Mouse (Mus musculus) liver, embryonic 15.5 days (tissue): Measurements from ENCODE around the gene Reps1. TPM values are rescaled to one million over a fixed set of nuclear protein-coding genes. Genes with fewer than 3 reads are reported as not detected.

ENCODE experiments used
- ATAC-seq: fragments of 200-750 bp; cut with Nextera tagmentation; 2 replicates; pipeline ENCODE4 v1.8.0; 2017; ENCODE audit warnings: moderate number of reproducible peaks, mild to moderate bottlenecking, moderate library complexity; ENCODE audit not compliant: insufficient read depth
- H3K27ac ChIP-seq: fragments of 300-500 bp; sonication (generic); replicated peaks from 2 replicates; pipeline ENCODE4 v1.5.1; 2015; ENCODE audit warnings: mild to moderate bottlenecking, inconsistent platforms
- H3K27me3 ChIP-seq: fragments of 300-500 bp; sonication (generic); 2 replicates; pipeline ENCODE4 v1.6.1; 2015; ENCODE audit warnings: mild to moderate bottlenecking, inconsistent platforms
- H3K36me3 ChIP-seq: fragments of 300-500 bp; sonication (generic); replicated peaks from 2 replicates; pipeline ENCODE4 v1.6.1; 2015; ENCODE audit warnings: moderate library complexity, mild to moderate bottlenecking, inconsistent platforms
- H3K4me1 ChIP-seq: fragments of 300-500 bp; sonication (generic); replicated peaks from 2 replicates; pipeline ENCODE4 v1.6.1; 2015; ENCODE audit warnings: inconsistent platforms
- H3K4me2 ChIP-seq: fragments of 300-500 bp; sonication (generic); 2 replicates; pipeline ENCODE4 v1.6.1; 2015; ENCODE audit warnings: moderate library complexity, mild to moderate bottlenecking, inconsistent platforms
- H3K4me3 ChIP-seq: fragments of 300-500 bp; sonication (generic); replicated peaks from 2 replicates; pipeline ENCODE4 v1.5.1; 2015; ENCODE audit warnings: mild to moderate bottlenecking, inconsistent platforms
- H3K9ac ChIP-seq: fragments of 300-500 bp; sonication (generic); 2 replicates; pipeline ENCODE4 v1.6.1; 2015; ENCODE audit warnings: moderate library complexity, mild to moderate bottlenecking, inconsistent platforms
- H3K9me3 ChIP-seq: fragments of 300-500 bp; sonication (generic); replicated peaks from 2 replicates; pipeline ENCODE4 v1.6.1; 2016; ENCODE audit warnings: inconsistent platforms
- WGBS: fragments of 180-500 bp; shearing (Covaris S2); methylation state at CpG from one replicate; pipeline ENCODE4 v1.1.7; 2015; ENCODE audit warnings: mixed read lengths; ENCODE audit not compliant: insufficient replicate concordance; 5-methylcytosine and 5-hydroxymethylcytosine counted together
- polyA plus RNA-seq: library from polyadenylated mRNA; unstranded; fragments of >200 nt; fragmentation: Nextera tagmentation; extraction: Ambion mirVana; gene quantifications from 2 replicates; pipeline ENCODE4 v1.2.1, GENCODE M21; 2015

Reps1 gene
- polyA plus RNA-seq, 1 experiment from 2014 or later: 4.7 TPM

DNA sequence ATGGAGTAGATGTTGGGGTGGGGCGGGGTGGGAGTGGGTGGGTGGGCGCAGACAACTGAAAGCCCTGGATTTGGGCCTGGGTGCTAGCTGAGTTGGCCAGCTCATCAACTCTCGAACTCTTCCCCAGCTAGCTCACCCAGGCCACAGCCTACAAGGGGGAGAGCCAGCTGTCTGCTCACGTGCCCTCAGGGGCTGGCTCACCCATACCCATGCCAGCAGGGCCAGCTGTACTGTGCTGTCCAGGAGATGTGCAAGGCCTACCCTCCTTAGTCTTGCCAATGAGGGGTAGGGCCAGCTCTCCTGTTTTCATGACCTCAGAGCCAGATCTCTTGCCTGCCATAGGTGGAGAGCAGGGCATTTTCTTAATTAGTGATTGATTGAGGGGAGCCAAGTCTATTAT lies 21.3 kb upstream of the Reps1 start:
- Histone ChIP-seq H3K9me3 (no peaks in the 10 kb centered on the region), H3K9ac (no peak overlapping the region), H3K36me3 (no peaks in the 10 kb centered on the region), H3K27me3 (no peaks in the 10 kb centered on the region), H3K4me1 (0 out of 2 replicates have a peak, but pooled peaks cover 3% of the 10 kb centered on the region), H3K4me2 (no peak overlapping the region), H3K27ac (no peak overlapping the region), H3K4me3 (no peak overlapping the region)
- WGBS: 71% methylated on average over 4 of the region's 4 CpGs
- no peak for ATAC-seq

DNA sequence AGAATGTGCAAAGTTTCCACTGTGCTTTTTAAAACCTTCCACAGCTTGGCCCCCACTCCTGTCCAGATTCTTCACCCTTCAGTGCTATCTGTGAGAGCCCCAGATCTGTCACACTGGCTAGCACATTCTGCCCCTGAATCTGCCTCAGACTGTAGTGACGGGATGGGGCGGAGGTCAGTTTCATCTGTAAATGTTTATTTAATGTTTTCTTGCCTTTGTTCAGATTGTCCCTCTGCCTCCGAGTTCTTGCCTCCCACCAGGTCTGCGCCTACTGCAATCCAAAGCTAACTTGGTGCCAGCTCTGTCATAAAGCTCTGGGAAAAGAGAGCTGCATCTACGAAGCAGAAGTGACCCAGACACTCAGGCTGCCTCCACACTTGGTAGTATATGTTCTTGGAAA lies 18.8 kb upstream of the Reps1 start:
- H3K27me3 ChIP-seq: no peaks in the 10 kb centered on the region

DNA sequence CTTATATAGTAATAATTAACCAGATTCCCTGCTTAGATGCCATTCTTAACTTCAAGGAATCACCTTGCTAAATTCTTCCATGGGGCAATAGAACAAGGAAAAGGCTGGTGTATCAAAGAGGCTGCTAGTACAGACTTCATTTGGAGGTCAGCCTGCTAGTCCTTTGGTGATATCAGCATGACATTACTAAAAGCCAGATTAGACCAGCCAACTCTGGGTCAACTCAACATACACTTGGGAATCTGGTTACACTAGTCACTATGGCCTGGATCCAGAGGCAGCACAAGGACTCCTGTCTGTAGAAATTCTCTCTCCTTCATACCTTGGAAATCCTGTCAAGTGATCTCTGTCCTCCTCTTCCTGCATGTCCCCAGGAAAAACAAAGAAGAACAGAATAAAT lies 9.3 kb upstream of the Reps1 start:
- Histone ChIP-seq H3K4me2 (no peak overlapping the region), H3K4me3 (no peak overlapping the region), H3K27me3 (no peaks in the 10 kb centered on the region), H3K4me1 (no peaks in the 10 kb centered on the region), H3K36me3 (no peaks in the 10 kb centered on the region), H3K9me3 (no peaks in the 10 kb centered on the region), H3K27ac (no peak overlapping the region), H3K9ac (no peak overlapping the region)
- no peak for ATAC-seq

More for the DNA sequence above, 18.8 kb upstream of the Reps1 start:
- WGBS: 49% methylated on average over 5 of the region's 5 CpGs
- Histone ChIP-seq H3K4me2 (no peak overlapping the region), H3K4me3 (no peak overlapping the region), H3K27ac (no peak overlapping the region), H3K9ac (no peak overlapping the region), H3K4me1 (0 out of 2 replicates have a peak, but pooled peaks cover 3% of the 10 kb centered on the region), H3K9me3 (no peaks in the 10 kb centered on the region), H3K36me3 (no peaks in the 10 kb centered on the region)
- no peak for ATAC-seq

DNA sequence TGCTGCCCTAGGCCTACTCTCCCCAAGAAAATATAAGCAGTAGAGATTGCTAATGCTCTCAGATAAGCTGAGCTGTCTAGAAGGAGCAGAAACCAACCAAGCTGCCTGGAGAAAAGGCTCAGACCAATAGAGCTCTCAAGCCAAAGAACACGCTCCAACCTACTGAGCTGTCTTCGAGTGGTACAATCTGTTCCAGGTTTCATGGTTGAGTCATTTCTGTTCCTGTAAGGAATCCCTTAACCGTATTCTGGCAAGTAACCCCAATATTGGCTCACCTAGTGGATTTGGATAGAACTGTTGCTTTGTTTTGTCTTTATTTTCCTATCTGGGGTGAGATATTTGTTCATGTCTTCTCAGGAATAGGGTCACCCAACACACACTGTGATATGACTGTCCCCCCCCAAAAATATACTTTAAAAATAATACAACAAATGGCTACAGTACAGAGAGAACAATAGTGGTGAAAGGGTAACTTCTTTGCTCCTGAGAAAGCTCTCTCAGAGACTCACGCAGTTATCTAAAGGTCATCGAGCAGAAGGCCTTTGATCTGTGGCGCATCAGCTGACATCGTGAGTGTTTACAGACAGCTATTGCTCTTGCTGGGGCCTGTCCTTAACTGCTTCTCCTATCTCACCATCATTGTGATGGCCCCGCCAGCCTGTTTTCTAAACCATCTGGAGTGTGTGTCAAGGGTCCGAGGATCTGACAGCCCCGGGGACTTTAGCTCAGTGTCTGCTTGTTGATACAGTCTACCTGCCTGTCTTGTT lies 8.1 kb upstream of the Reps1 start:
- no peak overlapping the region for H3K4me2 ChIP-seq
- no peak overlapping the region for H3K9ac ChIP-seq
- ATAC-seq: no peak
- no peak overlapping the region for H3K27ac ChIP-seq
- no peaks in the 10 kb centered on the region for H3K9me3 ChIP-seq
- WGBS: 51% methylated on average over 10 of the region's 10 CpGs
- H3K4me1 ChIP-seq: no peaks in the 10 kb centered on the region
- no peaks in the 10 kb centered on the region for H3K27me3 ChIP-seq
- H3K36me3 ChIP-seq: no peaks in the 10 kb centered on the region
- no peak overlapping the region for H3K4me3 ChIP-seq

DNA sequence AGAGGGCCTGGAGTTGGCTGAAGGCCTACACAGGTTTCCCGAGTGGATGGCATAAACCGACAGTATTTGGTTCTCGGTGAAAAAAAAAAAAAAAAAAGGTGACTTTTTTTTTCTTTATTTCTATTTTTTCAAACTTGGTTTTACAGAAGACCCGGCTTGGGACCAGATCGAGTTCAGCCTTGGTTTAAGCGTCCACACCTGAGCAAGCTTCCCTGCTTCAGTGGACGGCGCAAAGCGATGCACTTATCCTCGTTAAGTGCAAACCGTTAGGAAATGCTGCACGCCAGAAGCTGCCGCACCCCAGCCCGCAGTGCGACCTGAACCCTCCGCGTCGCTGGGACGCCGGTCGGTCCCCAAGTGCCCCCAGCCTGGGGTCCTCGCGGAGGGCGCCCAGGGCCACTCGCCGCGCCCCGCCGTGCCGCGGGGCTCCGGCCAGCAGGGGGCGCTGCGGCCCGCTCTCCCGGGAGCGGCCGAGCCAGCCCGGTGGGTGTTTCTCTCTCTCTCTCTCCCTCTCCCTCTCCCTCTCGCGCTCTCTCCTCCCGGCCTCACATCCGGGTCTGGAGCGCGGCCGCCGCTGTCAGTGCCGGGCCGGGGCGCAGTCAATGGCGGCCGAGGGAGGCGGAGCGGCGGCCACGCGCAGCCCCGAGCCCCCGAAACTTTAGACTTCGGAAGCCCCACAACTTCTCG lies 509 bp upstream of the Reps1 start:
- ATAC-seq: peak; percentile 95
- no peaks in the 10 kb centered on the region for H3K9me3 ChIP-seq
- peak overlapping the region; percentile 78 for H3K27ac ChIP-seq
- peak overlapping the region; percentile 83 for H3K9ac ChIP-seq
- H3K36me3 ChIP-seq: no peaks in the 10 kb centered on the region
- H3K4me3 ChIP-seq: peak overlapping the region; percentile 85
- peak overlapping the region; percentile 95 for H3K4me2 ChIP-seq
- no peaks in the 10 kb centered on the region for H3K27me3 ChIP-seq
- 3% methylated on average over 60 of the region's 61 CpGs for WGBS
- H3K4me1 ChIP-seq: peaks cover 31% of the 10 kb centered on the region

DNA sequence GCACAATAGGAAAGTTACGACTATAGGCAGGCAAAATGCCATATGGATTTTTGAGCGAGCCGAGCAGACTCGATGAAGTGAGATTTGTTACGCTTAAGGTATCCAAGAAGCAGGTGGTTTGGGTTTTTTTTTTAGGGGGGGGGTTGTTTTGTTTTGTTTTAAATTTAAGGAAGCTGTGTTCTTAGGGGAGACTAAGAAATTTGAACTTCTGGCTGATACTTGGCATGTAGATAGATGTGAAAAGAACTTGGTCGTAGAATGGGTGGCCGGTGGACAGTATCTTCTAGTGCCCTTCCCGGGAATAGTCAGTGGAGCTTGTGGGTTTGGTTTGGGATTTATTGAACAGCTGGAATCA lies 707 bp downstream of the Reps1 start:
- Histone ChIP-seq H3K4me3 (peak overlapping the region; percentile 85), H3K9me3 (no peaks in the 10 kb centered on the region), H3K27ac (no peak overlapping the region), H3K4me2 (peak overlapping the region; percentile 95), H3K9ac (peak overlapping the region; percentile 83), H3K4me1 (peaks cover 31% of the 10 kb centered on the region), H3K27me3 (no peaks in the 10 kb centered on the region), H3K36me3 (no peaks in the 10 kb centered on the region)
- 1% methylated on average over 8 of the region's 8 CpGs for WGBS
- ATAC-seq: no peak

DNA sequence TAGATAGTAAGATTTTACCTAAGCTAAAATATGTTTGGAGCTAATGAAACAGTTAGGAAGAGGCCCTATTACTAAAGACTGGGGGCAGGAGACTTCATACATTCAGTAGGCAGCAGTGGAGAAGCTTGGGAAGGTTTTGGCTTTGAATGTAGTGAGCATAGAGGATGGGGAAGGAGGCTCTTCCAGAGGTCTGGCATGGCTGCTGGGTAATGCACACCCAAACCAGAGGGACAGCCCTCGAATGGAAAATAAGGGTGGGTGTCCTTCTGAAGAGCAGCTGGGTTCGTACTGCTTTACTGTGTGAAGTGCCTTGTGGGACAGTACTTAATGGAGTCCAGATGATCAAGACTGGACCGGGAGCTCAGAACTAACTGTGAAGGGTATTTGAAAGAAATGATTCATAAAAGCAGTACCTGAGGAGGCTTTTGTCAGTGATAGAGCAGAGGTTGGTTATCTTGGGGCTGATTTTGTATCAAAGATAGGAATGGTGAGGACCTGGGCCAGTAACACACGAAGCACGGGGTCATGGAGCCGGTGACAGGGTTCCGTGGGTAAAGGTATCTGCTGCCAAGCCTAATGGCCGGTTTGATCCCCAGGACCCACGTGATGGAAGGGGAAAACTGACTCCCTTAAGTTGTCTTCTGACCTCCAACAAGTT lies 3.1 kb downstream of the Reps1 start:
- H3K4me1 ChIP-seq: peaks cover 31% of the 10 kb centered on the region
- H3K4me3 ChIP-seq: no peak overlapping the region
- H3K27me3 ChIP-seq: no peaks in the 10 kb centered on the region
- no peaks in the 10 kb centered on the region for H3K9me3 ChIP-seq
- no peak overlapping the region for H3K9ac ChIP-seq
- H3K27ac ChIP-seq: no peak overlapping the region
- no peaks in the 10 kb centered on the region for H3K36me3 ChIP-seq
- 73% methylated on average over 9 of the region's 9 CpGs for WGBS
- no peak overlapping the region for H3K4me2 ChIP-seq
- ATAC-seq: no peak

DNA sequence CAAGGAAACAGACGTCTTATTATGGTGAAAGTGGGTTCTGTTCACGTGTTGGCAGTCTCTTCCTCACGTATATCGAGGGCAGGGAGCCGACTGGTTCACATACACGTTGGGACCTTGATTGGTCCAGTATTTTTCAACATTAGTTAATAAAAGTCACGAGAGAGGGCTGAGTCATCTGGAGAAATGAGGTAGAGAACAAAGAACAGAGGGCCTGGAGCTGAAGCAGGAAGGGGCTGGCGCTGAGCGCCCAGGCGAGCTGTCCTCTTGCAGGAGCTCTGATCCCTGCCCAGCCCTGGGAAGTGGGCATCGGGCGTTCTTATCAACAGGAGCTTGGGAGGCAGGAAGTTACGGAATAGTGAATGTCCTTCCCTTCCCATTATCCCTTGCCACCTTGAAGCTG lies 4.1 kb downstream of the Reps1 start:
- Histone ChIP-seq H3K27ac (no peak overlapping the region), H3K4me2 (no peak overlapping the region), H3K4me1 (peaks cover 32% of the 10 kb centered on the region), H3K36me3 (no peaks in the 10 kb centered on the region), H3K9me3 (no peaks in the 10 kb centered on the region), H3K27me3 (no peaks in the 10 kb centered on the region), H3K9ac (no peak overlapping the region), H3K4me3 (no peak overlapping the region)
- WGBS: 66% methylated on average over 13 of the region's 13 CpGs
- ATAC-seq: no peak

DNA sequence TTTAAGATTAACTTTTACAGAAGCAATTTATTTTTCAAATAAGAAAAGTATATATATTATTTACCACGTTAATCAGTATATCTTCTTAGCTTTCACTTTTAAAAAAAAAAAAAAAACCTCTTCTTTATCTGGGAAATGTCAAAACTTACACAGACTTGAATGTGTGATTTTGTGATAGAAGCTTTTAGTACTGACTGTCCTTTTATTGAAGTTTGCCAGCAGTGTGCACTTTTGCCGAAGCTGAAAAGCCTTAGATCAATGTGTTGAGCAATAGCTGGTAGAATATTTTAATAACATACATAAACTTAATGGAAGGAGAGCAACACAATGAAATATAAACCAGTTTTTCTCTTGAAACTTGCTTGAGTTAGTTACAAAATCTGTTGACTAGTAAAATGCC lies 5.1 kb downstream of the Reps1 start:
- Histone ChIP-seq H3K4me3 (no peak overlapping the region), H3K27me3 (no peaks in the 10 kb centered on the region), H3K4me1 (peaks cover 33% of the 10 kb centered on the region), H3K9me3 (no peaks in the 10 kb centered on the region), H3K27ac (no peak overlapping the region), H3K36me3 (no peaks in the 10 kb centered on the region), H3K4me2 (no peak overlapping the region), H3K9ac (no peak overlapping the region)
- ATAC-seq: no peak
- WGBS: 53% methylated on average over 2 of the region's 2 CpGs

DNA sequence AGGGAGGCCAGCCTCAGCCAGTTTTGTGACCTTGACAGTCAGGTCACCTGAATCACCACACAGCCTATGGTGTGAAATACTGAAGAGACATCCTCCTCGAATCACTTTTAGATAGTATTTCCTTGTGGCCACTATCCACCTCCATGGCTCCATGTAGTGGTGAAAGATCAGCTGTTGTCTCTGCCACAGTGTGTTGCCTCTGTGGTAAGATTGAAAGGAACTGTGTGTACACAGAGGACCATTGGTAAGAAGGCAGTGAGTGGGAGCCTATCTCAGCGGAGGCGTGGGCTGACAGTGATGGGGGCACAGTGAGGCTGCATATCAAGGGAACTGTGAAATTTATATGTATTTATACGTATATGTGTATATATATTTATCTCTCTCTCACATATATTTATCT lies 5.9 kb downstream of the Reps1 start:
- H3K4me3 ChIP-seq: no peak overlapping the region
- no peak overlapping the region for H3K9ac ChIP-seq
- ATAC-seq: no peak
- H3K27me3 ChIP-seq: no peaks in the 10 kb centered on the region
- no peaks in the 10 kb centered on the region for H3K36me3 ChIP-seq
- H3K27ac ChIP-seq: no peak overlapping the region
- H3K9me3 ChIP-seq: no peaks in the 10 kb centered on the region
- WGBS: 68% methylated on average over 4 of the region's 4 CpGs
- H3K4me1 ChIP-seq: peaks cover 28% of the 10 kb centered on the region
- no peak overlapping the region for H3K4me2 ChIP-seq

DNA sequence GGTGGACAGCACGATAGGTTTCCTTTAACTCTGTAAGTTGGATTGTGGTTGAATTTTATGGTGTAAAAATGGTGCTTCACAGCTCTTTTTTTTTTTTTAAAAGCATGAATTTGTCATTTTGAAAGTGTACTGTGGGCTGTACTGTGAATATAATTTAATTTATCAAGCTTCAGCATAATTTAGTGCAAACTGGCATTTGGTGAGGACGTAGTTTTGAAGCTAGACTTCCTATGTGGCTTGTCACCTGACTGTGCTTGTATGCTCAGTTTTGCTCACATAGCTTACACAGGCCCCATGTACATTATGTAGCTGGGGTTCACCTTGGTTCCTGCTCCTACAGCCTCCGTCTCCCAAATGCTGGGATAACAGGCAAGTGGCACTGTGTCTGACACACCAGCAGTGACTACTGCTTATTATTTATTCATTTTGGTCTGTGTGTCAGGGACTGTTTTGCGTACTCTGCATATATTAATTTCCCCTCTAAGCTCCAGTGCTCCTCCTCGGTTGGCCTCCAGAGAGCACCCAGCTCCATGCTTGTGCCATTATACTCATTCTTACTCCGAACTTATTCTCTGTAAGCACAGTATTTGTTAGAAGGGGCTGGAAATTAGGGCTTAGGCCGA lies 9.1 kb downstream of the Reps1 start:
- no peak overlapping the region for H3K27ac ChIP-seq
- no peaks in the 10 kb centered on the region for H3K36me3 ChIP-seq
- H3K27me3 ChIP-seq: no peaks in the 10 kb centered on the region
- no peak for ATAC-seq
- no peak overlapping the region for H3K4me2 ChIP-seq
- H3K4me3 ChIP-seq: no peak overlapping the region
- no peak overlapping the region for H3K9ac ChIP-seq
- H3K4me1 ChIP-seq: peaks cover 18% of the 10 kb centered on the region
- H3K9me3 ChIP-seq: no peaks in the 10 kb centered on the region
- WGBS: 69% methylated on average over 7 of the region's 7 CpGs
